Mouse (Mus musculus): Measurements from ENCODE around the gene Heg1.

Heg1 gene

DNA sequence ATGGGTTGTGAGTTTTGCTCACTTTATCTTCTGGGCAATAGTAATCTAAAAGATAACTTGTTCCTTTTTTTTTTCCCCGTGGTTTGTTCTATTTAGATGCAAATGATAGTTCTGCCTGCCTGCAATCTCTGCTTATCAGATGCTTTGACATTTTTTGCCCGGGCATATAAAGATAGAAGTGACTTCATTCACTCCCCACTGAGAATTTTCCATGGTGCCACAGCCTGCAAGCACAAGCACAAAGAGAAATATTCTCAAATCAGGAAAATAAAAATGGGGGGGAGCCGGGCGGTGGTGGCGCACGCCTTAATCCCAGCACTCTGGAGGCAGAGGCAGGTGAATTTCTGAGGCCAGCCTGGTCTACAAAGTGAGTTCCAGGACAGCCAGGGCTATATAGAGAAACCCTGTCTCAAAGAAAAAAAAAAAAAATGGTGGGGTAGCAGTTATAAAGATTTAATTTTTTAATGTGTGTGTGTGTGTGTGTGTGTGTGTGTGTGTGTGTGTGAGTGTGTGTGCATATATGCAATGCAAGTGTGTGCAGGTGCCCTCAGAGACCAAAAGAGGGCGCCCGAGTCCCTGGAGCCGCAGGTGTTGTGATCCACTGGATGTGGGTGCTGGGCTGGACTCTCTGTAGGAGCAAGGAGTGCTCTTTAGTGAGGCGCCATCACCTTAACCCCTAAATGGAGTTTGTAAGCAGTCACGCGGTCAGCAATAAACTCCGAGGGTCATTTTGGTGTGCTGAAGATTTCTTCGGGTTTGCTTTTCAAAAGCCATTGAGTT is 22.1 kb downstream of the Heg1 start:
- no peak for DNase-seq (ENCODE audit: low spot score in 2 of 2)

DNA sequence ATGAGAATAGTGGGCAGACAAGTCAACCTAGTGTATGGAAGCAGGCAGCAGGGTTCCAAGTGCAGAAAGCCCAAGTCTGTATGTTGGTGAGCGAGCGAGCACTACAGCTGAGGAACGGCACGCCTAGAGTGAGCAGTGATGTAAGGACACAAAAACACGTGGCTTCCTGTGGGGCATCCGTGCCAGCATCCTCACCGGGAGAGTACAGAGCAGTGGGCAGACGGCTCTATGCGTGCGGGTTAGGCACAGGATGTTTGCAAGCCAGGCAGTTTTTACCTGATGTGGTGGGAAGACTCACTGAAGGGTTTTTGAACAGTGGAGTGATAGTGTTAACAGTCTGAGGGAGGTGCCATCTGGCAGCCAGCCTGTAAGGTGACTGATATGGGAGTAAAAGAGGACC is 23.9 kb downstream of the Heg1 start:
- DNase-seq (ENCODE audit: low spot score in 2 of 2) = peak in 1 of 2 experiments; percentile 14

DNA sequence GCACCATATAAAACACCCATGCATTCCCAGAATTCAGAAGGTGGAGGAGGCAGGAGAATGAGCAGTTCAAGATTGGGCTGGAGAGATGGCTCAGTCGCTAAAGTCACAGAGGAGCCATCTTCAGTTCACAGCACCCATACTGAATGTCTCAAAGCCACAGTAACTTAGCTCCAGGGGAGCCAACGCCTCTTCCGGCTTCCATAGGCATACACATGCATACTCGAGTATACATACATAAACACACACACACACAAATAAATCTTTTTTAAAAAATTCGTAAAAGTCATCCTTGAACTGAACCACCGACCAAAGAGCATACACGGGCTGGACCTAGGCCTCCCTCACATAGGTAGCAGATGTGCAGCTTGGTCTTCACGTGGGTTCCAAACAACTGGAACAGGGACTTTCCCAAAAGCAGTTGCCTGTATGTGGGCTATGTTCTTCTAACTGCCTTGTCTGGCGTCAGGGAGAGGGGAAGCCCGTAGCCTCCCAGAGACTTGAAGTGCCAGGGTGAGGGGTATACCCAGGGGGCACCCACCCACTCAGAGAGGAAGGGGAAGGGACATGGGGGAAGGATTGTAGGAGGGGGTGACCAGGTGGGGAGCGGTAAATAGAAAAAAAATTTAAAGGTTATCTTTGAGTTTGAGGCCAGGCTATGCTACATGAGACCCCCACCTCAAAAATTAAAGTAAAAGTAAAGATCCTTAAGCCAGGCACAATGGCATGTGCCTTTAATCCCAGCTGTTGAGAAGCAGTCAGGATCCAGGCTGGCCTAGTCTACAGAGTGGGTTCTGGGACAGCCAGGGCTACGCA is 24.6 kb downstream of the Heg1 start:
- DNase-seq (ENCODE audit: low spot score in 2 of 2) = no peak

DNA sequence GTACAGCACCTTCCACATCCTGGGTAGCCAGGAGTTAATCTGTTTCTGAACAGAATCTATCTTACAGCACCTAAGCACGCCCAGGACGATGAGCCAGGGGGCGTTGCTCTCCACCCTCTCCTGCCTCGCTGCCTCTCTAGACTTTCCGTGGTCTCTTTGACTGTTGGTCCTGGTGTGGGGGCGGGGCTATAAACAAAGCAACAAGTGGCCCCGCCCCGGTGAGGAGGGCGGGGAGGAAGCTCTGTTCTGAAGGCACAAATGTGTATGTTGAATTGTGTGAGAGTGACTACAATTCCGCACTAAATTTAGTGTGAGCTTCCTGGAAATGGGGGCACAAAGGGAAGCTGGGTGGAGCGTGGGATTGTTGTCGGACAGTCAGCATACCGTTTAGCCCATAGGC is 30.1 kb downstream of the Heg1 start:
- peak; percentile 82 to 86 for DNase-seq (ENCODE audit: low spot score in 2 of 2)

- DNase-seq (ENCODE audit: low spot score in 2 of 2) = no peak
Observed at GRCm38 (mm10) chr16:33723241-33723640, 39.1 kb downstream of the Heg1 start.

DNA sequence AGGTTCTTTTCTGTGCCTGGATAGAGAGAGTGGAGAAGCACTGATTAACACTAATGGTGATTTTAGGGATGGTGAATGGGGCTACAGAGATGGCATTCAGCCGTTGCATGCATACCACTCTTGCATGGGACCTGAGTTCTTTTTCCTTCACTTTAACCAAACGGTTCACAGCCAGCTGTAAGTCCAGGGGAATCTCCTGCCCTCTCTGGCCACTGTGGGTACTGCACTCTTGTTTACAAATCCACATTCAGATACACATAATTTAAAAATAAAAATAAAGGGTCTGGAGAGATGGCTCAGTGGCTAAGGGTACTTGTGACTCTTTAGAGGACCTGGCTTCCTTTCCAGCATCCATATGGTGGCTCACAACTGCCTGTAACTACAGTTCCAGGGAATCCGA is 39.8 kb downstream of the Heg1 start:
- no peak for DNase-seq (ENCODE audit: low spot score in 2 of 2)

- no peak for DNase-seq (ENCODE audit: low spot score in 2 of 2)
Observed at GRCm38 (mm10) chr16:33726261-33726660, 42.1 kb downstream of the Heg1 start.

DNA sequence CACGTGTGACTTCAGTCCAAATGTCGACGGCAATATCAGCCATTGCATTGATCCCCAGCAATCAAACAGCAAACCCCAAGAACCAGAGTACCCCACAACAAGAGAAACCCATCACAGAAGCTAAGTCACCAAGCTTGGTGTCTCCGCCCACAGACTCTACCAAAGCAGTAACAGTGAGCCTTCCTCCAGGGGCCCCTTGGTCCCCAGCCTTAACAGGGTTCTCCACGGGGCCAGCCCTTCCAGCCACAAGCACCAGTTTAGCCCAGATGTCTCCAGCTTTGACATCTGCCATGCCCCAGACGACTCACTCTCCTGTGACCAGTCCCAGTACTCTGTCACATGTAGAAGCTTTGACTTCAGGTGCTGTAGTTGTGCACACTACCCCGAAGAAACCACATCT is 42.7 kb downstream of the Heg1 start:
- no peak for DNase-seq (ENCODE audit: low spot score in 2 of 2)

DNA sequence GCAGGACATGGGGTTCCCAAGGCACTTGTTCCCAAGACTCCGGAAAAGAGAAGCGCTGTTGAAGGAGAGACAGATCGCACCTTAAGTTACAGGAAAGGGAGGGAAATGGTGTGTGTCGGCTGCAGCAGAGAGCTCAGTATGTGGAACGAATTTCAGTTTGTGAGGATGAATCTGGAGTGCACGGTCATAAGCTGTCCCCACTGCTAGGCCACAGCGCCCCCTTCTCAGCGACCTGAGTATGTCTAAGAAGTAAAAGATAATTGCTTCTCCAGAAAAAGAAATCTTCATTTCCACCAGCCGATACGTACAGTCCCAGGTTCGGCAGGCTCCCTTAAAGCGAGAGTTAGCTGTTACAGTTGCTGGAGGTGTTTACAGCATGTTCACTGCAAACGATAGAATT is 44.3 kb downstream of the Heg1 start:
- no peak for DNase-seq (ENCODE audit: low spot score in 2 of 2)

- DNase-seq (ENCODE audit: low spot score in 2 of 2) = no peak
Observed at GRCm38 (mm10) chr16:33731291-33731690, 47.1 kb downstream of the Heg1 start.

- no peak for DNase-seq (ENCODE audit: low spot score in 2 of 2)
Observed at GRCm38 (mm10) chr16:33732237-33732749, 48.1 kb downstream of the Heg1 start.

DNA sequence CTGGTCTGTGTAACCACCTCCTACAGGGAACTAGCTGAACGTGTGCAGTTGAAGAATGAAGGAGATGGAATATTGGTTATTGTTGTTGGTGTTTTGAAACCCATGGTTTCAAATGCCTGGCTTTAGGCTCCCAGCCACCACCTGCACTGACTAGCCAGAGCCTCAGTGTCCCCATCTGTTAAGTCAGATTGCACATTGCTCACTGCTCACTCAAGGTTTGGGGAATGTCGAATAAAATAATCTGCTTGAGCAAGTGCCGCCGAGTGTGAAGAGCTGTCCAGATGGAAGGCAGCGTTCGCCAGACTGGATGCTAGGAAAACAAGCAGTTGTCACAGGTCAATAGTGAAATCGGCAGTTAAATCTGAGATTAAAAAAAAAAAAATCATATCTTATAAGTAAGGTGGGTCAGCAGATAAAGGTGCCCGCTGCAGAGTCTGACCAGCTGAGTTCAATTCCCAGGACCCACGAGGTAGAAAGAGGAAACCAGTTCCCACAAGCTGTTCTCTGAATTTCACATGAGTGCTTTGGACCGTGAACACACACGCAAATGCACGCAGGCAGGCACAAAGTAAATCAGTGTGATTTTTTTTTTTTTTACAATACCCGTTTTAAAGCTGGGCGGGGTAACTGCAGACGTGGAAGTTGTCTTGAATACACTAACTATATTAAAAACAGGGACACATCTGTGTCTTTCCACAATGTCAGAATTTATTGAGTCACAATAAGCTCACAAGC is 48.8 kb downstream of the Heg1 start:
- no peak for DNase-seq (ENCODE audit: low spot score in 2 of 2)

DNA sequence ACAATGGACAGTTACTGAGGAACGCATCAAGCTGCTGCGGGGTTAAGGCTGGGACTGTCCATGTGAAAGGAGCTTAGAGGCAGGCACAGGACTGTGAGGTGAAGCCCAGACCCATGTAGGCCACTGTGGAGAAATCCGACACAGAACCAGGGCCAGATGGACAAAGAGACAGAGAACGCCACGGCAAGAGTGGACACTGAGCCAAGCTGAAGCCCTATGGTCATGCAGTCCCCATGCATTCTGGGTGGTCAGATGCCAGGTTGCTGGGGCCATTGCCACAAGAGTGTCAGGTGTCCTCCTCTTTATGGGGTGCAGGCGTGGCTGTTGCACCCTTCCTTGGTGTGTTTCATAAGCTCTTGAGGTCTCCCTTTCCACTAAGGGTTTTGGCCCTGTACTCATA is 49.7 kb downstream of the Heg1 start:
- DNase-seq (ENCODE audit: low spot score in 2 of 2) = no peak

- DNase-seq (ENCODE audit: low spot score in 2 of 2) = no peak
Observed at GRCm38 (mm10) chr16:33734545-33734944, 50.4 kb downstream of the Heg1 start.

DNA sequence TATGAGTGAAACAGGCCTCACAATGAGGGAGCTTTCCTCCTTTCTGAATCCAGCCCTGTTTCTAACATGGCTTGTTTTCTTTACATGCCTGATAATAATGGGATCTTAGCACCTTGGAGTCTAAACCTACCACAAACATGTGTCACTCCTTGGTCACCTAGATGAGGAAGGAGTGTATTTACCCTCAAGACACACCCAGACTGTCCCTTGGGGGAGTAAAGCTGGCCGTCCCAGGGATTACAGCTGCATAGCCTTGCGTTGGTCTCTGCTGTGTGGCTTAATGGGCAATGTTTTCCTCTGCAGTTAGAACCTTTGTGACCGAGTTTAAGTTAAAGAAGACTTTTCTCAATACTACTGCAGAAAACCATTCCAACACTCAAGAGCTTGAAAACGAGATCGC is 51.1 kb downstream of the Heg1 start:
- no peak for DNase-seq (ENCODE audit: low spot score in 2 of 2)

DNA sequence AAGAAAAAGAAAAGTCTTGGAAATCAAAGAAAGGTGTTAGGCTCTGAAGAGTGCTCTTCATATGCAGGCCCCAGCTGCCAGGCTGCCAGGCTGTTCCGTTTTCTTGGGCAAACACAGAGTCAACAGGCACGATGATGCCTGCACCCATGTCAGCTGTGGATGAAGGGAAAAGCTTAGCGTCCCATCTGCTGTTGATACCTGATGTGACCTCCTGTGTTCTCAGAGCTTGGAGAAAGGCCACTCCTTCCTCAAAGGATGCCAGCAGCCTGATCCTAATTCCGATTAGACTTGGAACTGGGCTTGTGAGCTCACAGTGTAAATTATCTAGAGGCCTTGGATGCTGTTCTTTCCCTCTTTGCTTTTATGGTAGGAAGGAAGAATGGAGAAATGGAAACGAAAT is 51.6 kb downstream of the Heg1 start:
- DNase-seq (ENCODE audit: low spot score in 2 of 2) = no peak

GRCm38 (mm10) chr16:33736746-33737145 is 52.6 kb downstream of the Heg1 start:
- no peak for DNase-seq (ENCODE audit: low spot score in 2 of 2)

GRCm38 (mm10) chr16:33738949-33739719 is 55.0 kb downstream of the Heg1 start:
- no peak for DNase-seq (ENCODE audit: low spot score in 2 of 2)

- peak in 1 of 2 experiments; percentile 32 for DNase-seq (ENCODE audit: low spot score in 2 of 2)
Observed at GRCm38 (mm10) chr16:33739802-33740201, 55.6 kb downstream of the Heg1 start.

DNA sequence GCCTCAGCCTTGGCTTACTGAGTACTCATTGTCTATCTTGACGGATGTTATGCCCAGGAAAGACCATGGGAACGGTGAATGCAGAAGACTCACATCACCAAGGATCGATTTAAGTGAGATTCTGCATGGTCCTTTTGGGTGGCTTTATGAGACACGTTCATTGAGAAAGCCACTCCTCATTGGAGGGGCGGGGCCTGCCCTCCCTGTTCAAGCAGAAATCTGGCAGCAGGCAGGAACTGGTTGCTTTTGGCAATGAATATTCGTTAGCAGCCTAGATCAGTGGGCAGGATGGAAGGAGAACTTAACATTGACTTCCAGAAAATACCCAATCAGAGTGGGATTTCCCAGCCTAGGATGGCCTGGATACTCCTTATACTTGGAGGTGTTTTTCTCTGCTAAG is 56.2 kb downstream of the Heg1 start:
- no peak for DNase-seq (ENCODE audit: low spot score in 2 of 2)

DNA sequence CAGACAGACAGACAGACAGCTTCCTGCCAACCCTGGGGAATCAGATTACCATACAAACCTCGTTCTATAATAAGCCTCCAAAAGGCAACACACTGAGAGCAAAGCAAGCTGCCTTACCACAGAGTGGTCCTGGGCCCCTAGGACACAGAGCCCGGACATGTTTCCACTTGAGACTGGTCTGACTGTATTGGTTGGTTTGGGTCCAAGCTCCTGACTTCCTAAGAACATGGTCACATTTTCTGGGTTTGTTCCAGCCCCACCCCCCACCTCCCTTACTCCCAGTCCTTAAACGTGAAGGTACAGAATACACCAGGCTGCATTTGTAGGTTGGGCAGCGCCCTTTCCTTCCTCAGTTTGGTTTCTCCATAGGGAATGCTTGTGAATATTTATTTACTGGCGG is 57.6 kb downstream of the Heg1 start:
- DNase-seq (ENCODE audit: low spot score in 2 of 2) = no peak

DNA sequence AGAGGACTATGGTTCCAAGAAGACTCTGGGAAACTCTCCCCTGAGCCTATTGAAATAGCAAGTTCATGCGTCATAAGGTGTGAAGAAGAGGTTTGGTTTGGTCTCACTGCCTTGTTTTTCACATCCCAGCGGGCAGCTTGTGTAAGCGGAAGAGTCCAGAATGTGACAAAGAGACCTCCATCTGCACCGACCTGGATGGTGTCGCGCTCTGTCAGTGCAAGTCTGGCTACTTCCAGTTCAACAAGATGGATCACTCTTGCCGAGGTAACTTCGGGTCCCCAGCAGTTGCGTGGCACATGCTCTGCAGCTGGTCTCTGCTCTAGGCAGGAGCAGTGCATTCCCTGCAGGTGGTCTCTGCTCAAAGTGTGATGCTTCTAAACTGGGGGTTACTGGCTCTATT is 58.1 kb downstream of the Heg1 start:
- DNase-seq (ENCODE audit: low spot score in 2 of 2) = no peak

All from thymus, postnatal 10 days (tissue).